15 mouse cellular contexts compared by ENCODE assay signal in the genomic region with DNA sequence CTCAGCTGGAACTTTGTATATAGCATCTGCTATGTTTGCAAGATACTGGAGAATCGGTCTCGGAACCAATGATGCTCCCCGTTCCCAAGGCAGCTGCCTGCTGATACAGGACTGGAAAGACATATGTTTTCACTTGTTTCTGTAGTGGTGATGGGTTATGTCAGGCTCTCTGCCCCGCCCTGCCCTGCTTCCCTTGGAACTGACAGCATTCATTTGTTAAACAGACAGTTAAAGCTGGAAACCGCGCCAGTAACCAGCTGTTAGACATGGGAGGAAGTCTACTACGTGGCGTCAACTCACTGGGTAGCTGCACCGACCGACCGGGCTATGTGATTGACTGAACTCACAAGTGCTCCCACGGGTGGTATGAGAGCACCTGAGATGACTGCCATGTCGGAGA. TPM values are rescaled to one million over a fixed set of nuclear protein-coding genes. Genes with fewer than 3 reads are reported as not detected.
A peak's percentile ranks its signal among the peaks of the same experiment; 100 is the strongest.
DNase-seq lines count a peak whose midpoint lies in the region; ATAC-seq and TF ChIP-seq lines count a peak whose summit lies in the region.
"Had no signal": no experiment of that assay in that cellular context is flagged by ENCODE, and none has a peak within 500 bp of the region (broad histone marks: within the 10 kb centered on the region; RNA-seq: fewer than 3 reads in every experiment).

No protein-coding gene starts in this region.

- peak; percentile 34 for DNase-seq in gastrocnemius, postnatal 14 days
- DNase-seq in gastrocnemius, adult 8-10 months (ENCODE audit: low spot score in 2 of 2) = no peak
- peak; percentile 6 for DNase-seq in liver, adult 2 months (ENCODE audit: extremely low read depth, low read depth, low spot score)
- peak; percentile 13 for DNase-seq in heart, adult 8-10 months (ENCODE audit: low spot score)
- DNase-seq in lung, postnatal 25 days (ENCODE audit: low spot score) = peak; percentile 36
- no peak for DNase-seq in left cerebral cortex, adult 8-10 months (ENCODE audit: low spot score in 2 of 2)
- DNase-seq: adrenal gland, adult 2 months; gastrocnemius, adult 2 months; right cerebral cortex, postnatal 14 days had no signal

- H3K9ac ChIP-seq in liver, adult 2 months (ENCODE audit: low read depth, low read length) = no peak overlapping the region
- H3K9ac ChIP-seq in liver, embryonic 12.5 days = no peak overlapping the region
- H3K9ac ChIP-seq: hindbrain, embryonic 12.5 days; liver, embryonic 14.5 days; midbrain, embryonic 12.5 days; neural tube, embryonic 13.5 days had no signal

- H3K79me2 ChIP-seq in liver, adult 2 months (ENCODE audit: control insufficient read depth, insufficient read depth, low read length) = no peaks in the 10 kb centered on the region

- WGBS in liver, adult 2 months = no CpG with 5 or more reads among the region's 13 CpGs
- no CpG with 5 or more reads among the region's 13 CpGs for WGBS in liver, embryonic 12.5 days (ENCODE audit: insufficient replicate concordance)

- H3K27me3 ChIP-seq in liver, adult 2 months (ENCODE audit: control insufficient read depth, insufficient read depth, low read length) = no peaks in the 10 kb centered on the region
- H3K27me3 ChIP-seq in liver, embryonic 12.5 days (replicated peaks) = no peaks in the 10 kb centered on the region
- H3K27me3 ChIP-seq: hindbrain, embryonic 12.5 days; midbrain, embryonic 12.5 days; neural tube, embryonic 13.5 days had no signal

- no peak for TF ChIP-seq CTCF in liver, adult 2 months (IDR thresholded peaks at IDR 0.05; ENCODE audit: low read depth, low read length)

- no peaks in the 10 kb centered on the region for H3K36me3 ChIP-seq in liver, adult 2 months (ENCODE audit: control insufficient read depth, insufficient read depth, low read length)
- H3K36me3 ChIP-seq in liver, embryonic 12.5 days = no peaks in the 10 kb centered on the region
- H3K36me3 ChIP-seq: hindbrain, embryonic 12.5 days; midbrain, embryonic 12.5 days; neural tube, embryonic 13.5 days had no signal

- TF ChIP-seq POLR2A in liver, adult 2 months (IDR thresholded peaks at IDR 0.05; ENCODE audit: extremely low read depth, insufficient read depth, low read length) = no peak

- no peak overlapping the region for H3K4me2 ChIP-seq in liver, embryonic 12.5 days
- H3K4me2 ChIP-seq: hindbrain, embryonic 12.5 days; midbrain, embryonic 12.5 days; neural tube, embryonic 13.5 days had no signal

- H3K4me1 ChIP-seq in liver, adult 2 months (ENCODE audit: control insufficient read depth, insufficient read depth, low read length) = no peaks in the 10 kb centered on the region
- H3K4me1 ChIP-seq in liver, embryonic 12.5 days = no peaks in the 10 kb centered on the region
- H3K4me1 ChIP-seq: hindbrain, embryonic 12.5 days; midbrain, embryonic 12.5 days; neural tube, embryonic 13.5 days had no signal

- ATAC-seq in liver, embryonic 12.5 days = no peak
- ATAC-seq in CD4-positive, CD25-positive, alpha-beta regulatory T cell, adult 4 months = no peak

- no peaks in the 10 kb centered on the region for H3K9me3 ChIP-seq in liver, embryonic 12.5 days (replicated peaks)
- H3K9me3 ChIP-seq: hindbrain, embryonic 12.5 days; midbrain, embryonic 12.5 days; neural tube, embryonic 13.5 days had no signal

- intact Hi-C loops in gastrocnemius, postnatal 14 days (cut with DNase I; ENCODE audit: low total_unique reads) = no loop called here

- no peak overlapping the region for H3K4me3 ChIP-seq in liver, adult 2 months (ENCODE audit: insufficient read depth, low read depth, low read length)
- no peak overlapping the region for H3K4me3 ChIP-seq in liver, embryonic 12.5 days
- H3K4me3 ChIP-seq: gastrocnemius, adult 2 months; hindbrain, embryonic 12.5 days; midbrain, embryonic 12.5 days; neural tube, embryonic 13.5 days had no signal

- H3K27ac ChIP-seq in liver, adult 2 months (replicated peaks; ENCODE audit: insufficient read depth, low read depth, low read length) = no peak overlapping the region
- H3K27ac ChIP-seq in liver, embryonic 12.5 days = no peak overlapping the region
- H3K27ac ChIP-seq: gastrocnemius, adult 2 months; hindbrain, embryonic 12.5 days; liver, embryonic 14.5 days; midbrain, embryonic 12.5 days; neural tube, embryonic 13.5 days had no signal

RNA-seq across cellular contexts. Expression of a gene that starts 56.7 kb away (rescaled TPM):
- under 1 TPM; 0.18 to 0.35 TPM for total RNA-seq in gastrocnemius, postnatal 14 days (2021)
- under 1 TPM in 3 of 4 experiments, not detected in 1; 0.09 to 0.17 (median 0.13) TPM for total RNA-seq in gastrocnemius, adult 8-10 months (2022)
- total RNA-seq in liver, adult 2 months (2014; rRNA removed) = under 0.01 TPM in 1 of 2 replicates, not detected in the other
- polyA plus RNA-seq in liver, adult 2 months (2012; rRNA removed) = not detected in 2 replicates
- 0.46 and 0.85 TPM in 2 replicates for polyA plus RNA-seq in liver, embryonic 12.5 days (2016; fragmentation: Nextera tagmentation; extraction: Ambion mirVana)
- total RNA-seq in heart, adult 8-10 months (2022) = not detected
- polyA plus RNA-seq in CD4-positive, CD25-positive, alpha-beta regulatory T cell, adult 4 months (2017; shearing (Covaris generic)) = not detected
- 1 to 10 TPM; 2.0 to 2.5 (median 2.3) TPM for total RNA-seq in left cerebral cortex, adult 8-10 months (2022)
- total RNA-seq: adrenal gland, adult 2 months had no signal

Comparison
In these comparisons a context has a peak if more than half of its experiments do, and no peak if none do; other contexts are left out.
1. DNase-seq: peak in gastrocnemius, postnatal 14 days (single experiment), liver, adult 2 months (single experiment), heart, adult 8-10 months (single experiment) and lung, postnatal 25 days (single experiment); none in gastrocnemius, adult 8-10 months (0 of 2) and left cerebral cortex, adult 8-10 months (0 of 2).